Mouse (Mus musculus) liver, adult 2 months (tissue): ENCODE data around the gene Zfp454. TPM values are rescaled to one million over a fixed set of nuclear protein-coding genes. Genes with fewer than 3 reads are reported as not detected.

Experiments used
- DNase-seq: peaks from one replicate; pipeline ENCODE4 v3.0.0-alpha.2; 2011; ENCODE audit warnings: low read depth, low spot score; ENCODE audit errors: extremely low read depth
- H3K27ac ChIP-seq: fragments of 200-500 bp; replicated peaks from 2 replicates; pipeline ENCODE4 v1.5.1; 2012; ENCODE audit warnings: low read depth, mild to moderate bottlenecking, control low read depth, inconsistent platforms, low read length; ENCODE audit not compliant: insufficient read depth
- H3K27me3 ChIP-seq: fragments of 200-500 bp; 2 replicates; pipeline ENCODE4 v1.6.1; 2012; ENCODE audit warnings: mild to moderate bottlenecking, moderate library complexity, low read length, inconsistent platforms; ENCODE audit not compliant: control insufficient read depth, insufficient read depth
- H3K36me3 ChIP-seq: fragments of 200-500 bp; 2 replicates; pipeline ENCODE4 v1.6.1; 2012; ENCODE audit warnings: low read length, inconsistent platforms; ENCODE audit not compliant: control insufficient read depth, insufficient read depth
- H3K4me1 ChIP-seq: fragments of 200-500 bp; 2 replicates; pipeline ENCODE4 v1.6.1; 2011; ENCODE audit warnings: low read length; ENCODE audit not compliant: control insufficient read depth, insufficient read depth
- H3K4me3 ChIP-seq: fragments of 200-500 bp; 2 replicates; pipeline ENCODE4 v1.5.1; 2011; ENCODE audit warnings: low read depth, mild to moderate bottlenecking, control low read depth, low read length, moderate library complexity; ENCODE audit not compliant: insufficient read depth
- H3K79me2 ChIP-seq: fragments of 200-500 bp; 2 replicates; pipeline ENCODE4 v1.6.1; 2012; ENCODE audit warnings: inconsistent platforms, mild to moderate bottlenecking, low read length, moderate library complexity; ENCODE audit not compliant: control insufficient read depth, insufficient read depth
- H3K9ac ChIP-seq: fragments of 200-500 bp; 2 replicates; pipeline ENCODE4 v1.6.1; 2012; ENCODE audit warnings: low read depth, mild to moderate bottlenecking, control low read depth, inconsistent platforms, low read length
- CTCF ChIP-seq: fragments of 200-500 bp; IDR thresholded peaks from 2 replicates; pipeline ENCODE4 v1.5.1; 2011; ENCODE audit warnings: low read depth, low read length, control low read depth
- POLR2A ChIP-seq: fragments of 200-500 bp; IDR thresholded peaks from 2 replicates; pipeline ENCODE4 v1.6.1; 2011; ENCODE audit warnings: low read length, control low read depth; ENCODE audit not compliant: insufficient read depth; ENCODE audit errors: extremely low read depth
- WGBS: fragments of 180-500 bp; shearing (Covaris S2); methylation state at CpG from one replicate; pipeline ENCODE4 v1.1.7; 2018; 5-methylcytosine and 5-hydroxymethylcytosine counted together
- polyA plus RNA-seq: library from polyadenylated mRNA; depleted of rRNA; stranded (reverse); fragments of >200 nt; gene quantifications from 2 replicates; pipeline ENCODE4 v1.2.3, GENCODE M21; 2012
- total RNA-seq: library from RNA; depleted of rRNA; stranded (reverse); fragments of >200 nt; gene quantifications from 2 replicates; pipeline ENCODE4 v1.2.3, GENCODE M21; 2014

Gene Zfp454
- total and polyA plus RNA-seq, 2 experiments = 0.74 to 0.95 TPM

DNA sequence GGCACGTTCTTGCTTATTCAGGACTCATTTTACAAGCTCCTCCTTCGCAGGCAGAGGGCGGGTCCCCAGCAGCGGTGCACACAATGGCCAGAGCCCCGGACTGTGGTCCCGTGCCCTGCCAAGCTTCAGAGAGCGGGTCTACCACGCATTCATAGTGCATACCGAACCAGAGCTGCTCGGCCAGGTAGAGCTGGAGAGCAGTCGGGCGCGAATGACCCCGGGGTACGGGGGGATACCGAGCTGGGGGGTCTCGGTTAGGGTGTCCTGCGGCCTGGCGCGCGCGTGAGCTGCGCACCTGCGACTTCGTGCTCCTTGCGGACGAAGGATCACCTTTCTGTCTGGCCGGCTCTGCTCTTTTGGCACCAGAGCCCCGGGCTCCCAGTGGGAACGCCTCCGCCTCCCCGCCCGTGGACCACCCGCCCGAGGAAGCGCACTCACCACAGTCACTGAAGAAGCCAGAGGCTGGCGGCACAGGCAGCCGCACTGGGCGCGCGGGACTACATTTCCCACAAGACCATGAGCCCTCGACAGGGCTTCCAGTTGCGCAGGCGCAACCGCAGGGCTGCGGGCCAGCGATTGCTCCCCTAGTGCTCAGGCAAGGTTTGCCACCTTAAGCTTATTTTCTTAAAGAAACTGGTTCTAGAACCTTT, 28.3 kb upstream of the Zfp454 start, which contains the start of gene Zfp2:
Zfp2 (minus strand) TSS at position 495 of the 650 bp plus-strand sequence.
- TF ChIP-seq CTCF = peak; percentile 73
- 0 out of 2 replicates have a peak, but pooled peaks have one; percentile 29 for TF ChIP-seq POLR2A
- H3K4me3 ChIP-seq = peak within 1 kb of the TSS; percentile 85
- H3K9ac ChIP-seq = peak within 1 kb of the TSS; percentile 82
- peaks cover 2% of the 10 kb centered on the region for H3K4me1 ChIP-seq
- H3K36me3 ChIP-seq = peaks cover 9% of the 10 kb centered on the region
- peak; percentile 80 for DNase-seq
- H3K79me2 ChIP-seq = peaks cover 5% of the 10 kb centered on the region; the same call in 1 of the 2 replicates
- under 1% methylated on average over 47 of the region's 47 CpGs for WGBS
- no peaks in the 10 kb centered on the region for H3K27me3 ChIP-seq
- peak within 1 kb of the TSS; percentile 59 for H3K27ac ChIP-seq

DNA sequence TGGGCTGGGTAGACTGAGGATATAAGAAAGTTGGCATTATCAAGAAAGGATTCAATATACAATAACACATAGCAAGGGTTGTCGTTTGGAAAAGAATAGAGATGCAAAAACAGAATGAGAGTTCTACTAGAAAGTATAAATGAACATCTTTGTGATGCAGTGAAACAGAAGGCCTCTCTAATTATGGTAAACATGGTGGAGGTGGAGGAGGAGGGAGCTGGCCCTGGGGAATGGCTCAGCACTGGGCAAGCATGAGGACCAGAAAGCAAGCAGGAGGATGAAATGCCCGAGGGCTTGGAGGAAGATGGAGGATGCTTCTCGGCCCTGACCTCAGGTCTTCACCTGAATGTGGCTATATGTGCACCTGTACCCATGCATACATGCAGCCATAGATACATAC, 27.0 kb upstream of the Zfp454 start:
- Histone ChIP-seq H3K27ac (no peak overlapping the region), H3K4me1 (peaks cover 2% of the 10 kb centered on the region), H3K4me3 (no peak overlapping the region), H3K27me3 (no peaks in the 10 kb centered on the region), H3K9ac (no peak overlapping the region), H3K79me2 (peaks cover 5% of the 10 kb centered on the region; the same call in 1 of the 2 replicates), H3K36me3 (peaks cover 21% of the 10 kb centered on the region)
- no peak for TF ChIP-seq POLR2A
- no peak for TF ChIP-seq CTCF
- 95% methylated on average over 3 of the region's 3 CpGs for WGBS
- no peak for DNase-seq

DNA sequence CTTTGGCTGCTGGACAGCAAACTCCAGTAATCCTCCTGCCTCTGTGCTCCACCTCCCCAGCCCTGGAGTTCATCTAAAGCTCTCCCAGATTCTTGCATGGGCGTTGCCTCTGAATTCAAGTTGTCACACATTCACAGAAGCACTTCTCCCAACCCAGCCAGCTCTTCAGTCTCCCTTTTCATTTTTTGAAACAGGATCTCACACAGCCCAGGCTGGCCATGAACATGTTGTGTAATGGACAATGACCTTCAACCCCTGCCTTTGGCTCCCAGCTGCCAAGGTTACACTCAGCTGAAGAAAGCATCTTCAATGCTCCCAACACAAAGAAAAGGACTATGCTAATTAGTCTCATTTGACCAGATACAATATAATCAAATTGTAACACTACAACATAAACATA, 25.9 kb upstream of the Zfp454 start:
- H3K4me3 ChIP-seq = no peak overlapping the region
- H3K9ac ChIP-seq = no peak overlapping the region; the same call in 1 of the 2 replicates
- H3K4me1 ChIP-seq = peaks cover 2% of the 10 kb centered on the region
- H3K36me3 ChIP-seq = peaks cover 32% of the 10 kb centered on the region
- H3K79me2 ChIP-seq = peaks cover 5% of the 10 kb centered on the region; the same call in 1 of the 2 replicates
- WGBS = 52% methylated on average over 1 of the region's 1 CpGs
- peak; percentile 81 for DNase-seq
- TF ChIP-seq POLR2A (no peak), CTCF (no peak)
- no peaks in the 10 kb centered on the region for H3K27me3 ChIP-seq
- peak overlapping the region; percentile 79 for H3K27ac ChIP-seq

GRCm38 (mm10) chr11:50908136-50908535, 20.7 kb upstream of the Zfp454 start:
- H3K4me1 ChIP-seq = peaks cover under 1% of the 10 kb centered on the region
- no peak for DNase-seq
- peaks cover 78% of the 10 kb centered on the region for H3K36me3 ChIP-seq
- 96% methylated on average over 5 of the region's 5 CpGs for WGBS
- H3K4me3 ChIP-seq = no peak overlapping the region
- peaks cover 3% of the 10 kb centered on the region; the same call in 1 of the 2 replicates for H3K79me2 ChIP-seq
- no peak overlapping the region for H3K27ac ChIP-seq
- no peaks in the 10 kb centered on the region for H3K27me3 ChIP-seq
- no peak overlapping the region for H3K9ac ChIP-seq
- no peak for TF ChIP-seq CTCF
- TF ChIP-seq POLR2A = no peak

DNA sequence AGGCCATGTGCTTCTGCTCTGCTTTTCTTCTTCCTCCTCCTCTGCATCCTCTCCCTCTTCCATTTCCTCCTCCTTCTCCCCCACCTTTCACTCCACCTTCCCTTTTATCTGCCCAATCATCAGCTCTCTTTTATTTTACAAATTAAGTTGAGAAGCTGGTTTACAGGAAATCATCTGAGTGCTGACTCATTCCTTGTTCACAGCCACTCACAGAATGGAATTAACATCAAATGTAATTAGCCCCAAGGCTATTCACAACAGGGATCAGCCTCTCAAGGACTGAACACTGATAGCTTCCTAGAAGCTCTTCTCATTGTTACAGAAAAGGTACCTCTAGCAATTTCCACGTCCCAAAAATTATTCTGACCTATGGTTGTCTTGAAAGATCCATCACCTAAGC, 9.9 kb upstream of the Zfp454 start:
- H3K27me3 ChIP-seq = no peaks in the 10 kb centered on the region
- H3K27ac ChIP-seq = no peak overlapping the region
- H3K4me1 ChIP-seq = no peaks in the 10 kb centered on the region
- 79% methylated on average over 1 of the region's 1 CpGs for WGBS
- no peak overlapping the region for H3K9ac ChIP-seq
- DNase-seq = no peak
- TF ChIP-seq CTCF = no peak
- TF ChIP-seq POLR2A = no peak
- H3K4me3 ChIP-seq = no peak overlapping the region
- peaks cover 23% of the 10 kb centered on the region for H3K36me3 ChIP-seq
- H3K79me2 ChIP-seq = no peaks in the 10 kb centered on the region

- Histone ChIP-seq H3K4me1 (no peaks in the 10 kb centered on the region), H3K79me2 (no peaks in the 10 kb centered on the region), H3K27ac (no peak overlapping the region), H3K36me3 (no peaks in the 10 kb centered on the region), H3K9ac (no peak overlapping the region), H3K4me3 (no peak overlapping the region), H3K27me3 (no peaks in the 10 kb centered on the region)
- DNase-seq = no peak
- WGBS = 57% methylated on average over 2 of the region's 2 CpGs
- TF ChIP-seq CTCF = no peak
- no peak for TF ChIP-seq POLR2A
Measured at GRCm38 (mm10) chr11:50892441-50892840, 5.0 kb upstream of the Zfp454 start.
